Mouse (Mus musculus): Measurements from ENCODE around the gene Slc9a3r2. TPM values are rescaled to one million over a fixed set of nuclear protein-coding genes. Genes with fewer than 3 reads are reported as not detected.
"Not testable (repeated sequence)": the region's sequence is repeated elsewhere in the genome, so short reads cannot be mapped to it uniquely, and the experiment has no call there.

Gene Slc9a3r2
- polyA plus RNA-seq, 1 experiment from 2014 or later, result 10.2 TPM

GRCm38 (mm10) chr17:24667011-24667410 is 16.9 kb upstream of the Slc9a3r2 start:
- not testable (repeated sequence) for H3K9ac ChIP-seq; H3K27ac ChIP-seq; H3K9me3 ChIP-seq (replicated peaks); H3K27me3 ChIP-seq; ATAC-seq (ENCODE audit: low read depth); DNase-seq; H3K36me3 ChIP-seq; H3K4me3 ChIP-seq (replicated peaks); H3K4me2 ChIP-seq
- peaks cover 36% of the 10 kb centered on the region for H3K4me1 ChIP-seq (replicated peaks)
- 52% methylated on average over 7 of the region's 7 CpGs for WGBS (ENCODE audit: insufficient replicate concordance)

- peak; percentile 53; the same call in 1 of the 2 replicates for ATAC-seq (ENCODE audit: low read depth)
Observed at GRCm38 (mm10) chr17:24658017-24658758, 8.1 kb upstream of the Slc9a3r2 start, which contains the start of gene Npw. Npw (minus strand) TSS chr17:24658457.

GRCm38 (mm10) chr17:24654969-24655368 is 4.8 kb upstream of the Slc9a3r2 start:
- 49% methylated on average over 4 of the region's 4 CpGs for WGBS (ENCODE audit: insufficient replicate concordance)
- H3K4me3 ChIP-seq (replicated peaks), result no peak overlapping the region
- ATAC-seq (ENCODE audit: low read depth) (no peak), DNase-seq (no peak)
- peaks cover 71% of the 10 kb centered on the region for H3K27me3 ChIP-seq
- no peak overlapping the region for H3K9ac ChIP-seq
- no peak overlapping the region for H3K4me2 ChIP-seq
- no peaks in the 10 kb centered on the region for H3K36me3 ChIP-seq
- H3K4me1 ChIP-seq (replicated peaks), result peaks cover 24% of the 10 kb centered on the region
- H3K9me3 ChIP-seq (replicated peaks), result no peaks in the 10 kb centered on the region
- no peak overlapping the region for H3K27ac ChIP-seq

More at GRCm38 (mm10) chr17:24658017-24658758, 8.1 kb upstream of the Slc9a3r2 start, which contains the start of gene Npw:
- H3K4me3 ChIP-seq (replicated peaks), result peak within 1 kb of the TSS; percentile 48
- H3K4me1 ChIP-seq (replicated peaks), result peaks cover 18% of the 10 kb centered on the region
- no peak for DNase-seq
- peaks cover 63% of the 10 kb centered on the region for H3K27me3 ChIP-seq
- peak within 1 kb of the TSS; percentile 66 for H3K4me2 ChIP-seq
- 2% methylated on average over 47 of the region's 47 CpGs for WGBS (ENCODE audit: insufficient replicate concordance)
- H3K36me3 ChIP-seq, result no peaks in the 10 kb centered on the region
- no peak within 1 kb of the TSS for H3K27ac ChIP-seq
- no peaks in the 10 kb centered on the region for H3K9me3 ChIP-seq (replicated peaks)
- H3K9ac ChIP-seq, result no peak within 1 kb of the TSS

GRCm38 (mm10) chr17:24653967-24654710 is 4.0 kb upstream of the Slc9a3r2 start:
- no peak for DNase-seq
- WGBS (ENCODE audit: insufficient replicate concordance), result 6% methylated on average over 19 of the region's 19 CpGs
- Histone ChIP-seq H3K4me1 (replicated peaks) (peaks cover 30% of the 10 kb centered on the region), H3K4me3 (replicated peaks) (no peak overlapping the region; the same call in 1 of the 2 replicates), H3K27ac (no peak overlapping the region), H3K9ac (peak overlapping the region; percentile 18; the same call in 1 of the 2 replicates), H3K36me3 (no peaks in the 10 kb centered on the region), H3K4me2 (peak overlapping the region; percentile 38), H3K9me3 (replicated peaks) (no peaks in the 10 kb centered on the region), H3K27me3 (peaks cover 71% of the 10 kb centered on the region)
- peak; percentile 42 for ATAC-seq (ENCODE audit: low read depth)

- peaks cover 21% of the 10 kb centered on the region for H3K4me1 ChIP-seq (replicated peaks)
- no peak overlapping the region for H3K4me3 ChIP-seq (replicated peaks)
- peaks cover 70% of the 10 kb centered on the region for H3K27me3 ChIP-seq
Observed at GRCm38 (mm10) chr17:24651835-24652234, 1.7 kb upstream of the Slc9a3r2 start.

GRCm38 (mm10) chr17:24650766-24651165 is 639 bp upstream of the Slc9a3r2 start:
- Histone ChIP-seq H3K9me3 (replicated peaks) (no peaks in the 10 kb centered on the region), H3K36me3 (no peaks in the 10 kb centered on the region), H3K27me3 (peaks cover 60% of the 10 kb centered on the region), H3K4me2 (no peak overlapping the region), H3K27ac (no peak overlapping the region), H3K4me1 (replicated peaks) (peaks cover 27% of the 10 kb centered on the region), H3K9ac (no peak overlapping the region), H3K4me3 (replicated peaks) (no peak overlapping the region)
- ATAC-seq (ENCODE audit: low read depth) (no peak), DNase-seq (no peak)
- 67% methylated on average over 4 of the region's 4 CpGs for WGBS (ENCODE audit: insufficient replicate concordance)

More at GRCm38 (mm10) chr17:24651835-24652234, 1.7 kb upstream of the Slc9a3r2 start:
- DNase-seq (no peak), ATAC-seq (ENCODE audit: low read depth) (no peak)
- WGBS (ENCODE audit: insufficient replicate concordance), result 37% methylated on average over 3 of the region's 3 CpGs
- Histone ChIP-seq H3K36me3 (no peaks in the 10 kb centered on the region), H3K9ac (no peak overlapping the region), H3K27ac (no peak overlapping the region), H3K4me2 (no peak overlapping the region), H3K9me3 (replicated peaks) (no peaks in the 10 kb centered on the region)

- Histone ChIP-seq H3K27ac (no peak overlapping the region), H3K4me2 (peak overlapping the region; percentile 82), H3K9me3 (replicated peaks) (no peaks in the 10 kb centered on the region), H3K27me3 (peaks cover 60% of the 10 kb centered on the region), H3K4me3 (replicated peaks) (peak overlapping the region; percentile 62), H3K36me3 (no peaks in the 10 kb centered on the region), H3K4me1 (replicated peaks) (peaks cover 38% of the 10 kb centered on the region), H3K9ac (peak overlapping the region; percentile 68)
- DNase-seq, result no peak
- no peak for ATAC-seq (ENCODE audit: low read depth)
- 1% methylated on average over 35 of the region's 35 CpGs for WGBS (ENCODE audit: insufficient replicate concordance)
Observed at GRCm38 (mm10) chr17:24649581-24650069, 502 bp downstream of the Slc9a3r2 start.

GRCm38 (mm10) chr17:24648731-24649377 is 1.3 kb downstream of the Slc9a3r2 start:
- Histone ChIP-seq H3K9ac (no peak overlapping the region), H3K36me3 (no peaks in the 10 kb centered on the region), H3K4me3 (replicated peaks) (peak overlapping the region; percentile 62), H3K4me2 (peak overlapping the region; percentile 82), H3K27me3 (peaks cover 60% of the 10 kb centered on the region), H3K27ac (no peak overlapping the region), H3K4me1 (replicated peaks) (peaks cover 45% of the 10 kb centered on the region), H3K9me3 (replicated peaks) (no peaks in the 10 kb centered on the region)
- ATAC-seq (ENCODE audit: low read depth) (no peak), DNase-seq (no peak)
- 67% methylated on average over 10 of the region's 10 CpGs for WGBS (ENCODE audit: insufficient replicate concordance)

GRCm38 (mm10) chr17:24647493-24647892 is 2.6 kb downstream of the Slc9a3r2 start:
- Histone ChIP-seq H3K9me3 (replicated peaks) (no peaks in the 10 kb centered on the region), H3K36me3 (no peaks in the 10 kb centered on the region), H3K4me2 (no peak overlapping the region), H3K27me3 (peaks cover 56% of the 10 kb centered on the region), H3K4me1 (replicated peaks) (peaks cover 42% of the 10 kb centered on the region), H3K4me3 (replicated peaks) (no peak overlapping the region), H3K9ac (no peak overlapping the region), H3K27ac (no peak overlapping the region)
- ATAC-seq (ENCODE audit: low read depth), result no peak
- 72% methylated on average over 11 of the region's 11 CpGs for WGBS (ENCODE audit: insufficient replicate concordance)
- DNase-seq, result no peak

- Histone ChIP-seq H3K4me3 (replicated peaks) (no peak overlapping the region), H3K27me3 (peaks cover 45% of the 10 kb centered on the region), H3K36me3 (no peaks in the 10 kb centered on the region), H3K9me3 (replicated peaks) (no peaks in the 10 kb centered on the region), H3K4me1 (replicated peaks) (peaks cover 42% of the 10 kb centered on the region), H3K9ac (no peak overlapping the region), H3K4me2 (no peak overlapping the region), H3K27ac (no peak overlapping the region)
- 66% methylated on average over 4 of the region's 4 CpGs for WGBS (ENCODE audit: insufficient replicate concordance)
- ATAC-seq (ENCODE audit: low read depth) (no peak), DNase-seq (no peak)
Observed at GRCm38 (mm10) chr17:24646381-24646780, 3.7 kb downstream of the Slc9a3r2 start.

- H3K27ac ChIP-seq, result peak overlapping the region; percentile 47; the same call in 1 of the 2 replicates
- DNase-seq (no peak), ATAC-seq (ENCODE audit: low read depth) (no peak)
- no peak overlapping the region for H3K4me3 ChIP-seq (replicated peaks)
- H3K4me1 ChIP-seq (replicated peaks), result peaks cover 42% of the 10 kb centered on the region
- H3K9me3 ChIP-seq (replicated peaks), result no peaks in the 10 kb centered on the region
- no peak overlapping the region for H3K9ac ChIP-seq
- no peaks in the 10 kb centered on the region for H3K36me3 ChIP-seq
- 49% methylated on average over 3 of the region's 3 CpGs for WGBS (ENCODE audit: insufficient replicate concordance)
- peaks cover 41% of the 10 kb centered on the region for H3K27me3 ChIP-seq
- no peak overlapping the region for H3K4me2 ChIP-seq
Observed at GRCm38 (mm10) chr17:24645916-24646315, 4.2 kb downstream of the Slc9a3r2 start.

Data from liver, embryonic 13.5 days (tissue).